Mouse (Mus musculus) liver, embryonic 14.5 days (tissue): Measurements from ENCODE around the gene Tnnc2. TPM values are rescaled to one million over a fixed set of nuclear protein-coding genes. Genes with fewer than 3 reads are reported as not detected.

ENCODE experiments used
- ATAC-seq: fragments of 200-750 bp; cut with Nextera tagmentation; 2 replicates; pipeline ENCODE4 v1.8.0; 2017; ENCODE audit warnings: moderate number of reproducible peaks, mild to moderate bottlenecking, moderate library complexity; ENCODE audit not compliant: insufficient read depth
- DNase-seq, 3 experiments: peaks; one replicate each; pipeline ENCODE4 v3.0.0-alpha.2; 2012 to 2013; ENCODE audit warnings: low read depth in 3 of 3, low spot score in 3 of 3
- H3K27ac ChIP-seq: fragments of 300-500 bp; sonication (generic); 2 replicates; pipeline ENCODE4 v1.5.1; 2014; ENCODE audit warnings: moderate library complexity, mild to moderate bottlenecking, control low read depth, inconsistent platforms
- H3K27me3 ChIP-seq: fragments of 300-500 bp; sonication (generic); 2 replicates; pipeline ENCODE4 v1.6.1; 2014; ENCODE audit warnings: mild to moderate bottlenecking, low read length, moderate library complexity; ENCODE audit not compliant: control insufficient read depth, insufficient read depth
- H3K36me3 ChIP-seq: fragments of 300-500 bp; sonication (generic); replicated peaks from 2 replicates; pipeline ENCODE4 v1.6.1; 2014; ENCODE audit warnings: low read depth; ENCODE audit not compliant: control insufficient read depth, insufficient read depth
- H3K4me1 ChIP-seq, 2 experiments: fragments of 200-500 bp in 1 of 2; fragments of 300-500 bp in 1 of 2; sonication (generic) in 1 of 2; replicated peaks; 2 replicates each; pipeline ENCODE4 v1.6.1; 2012 to 2014; ENCODE audit warnings: antibody characterized with exemption in 1 of 2, inconsistent platforms in 1 of 2, low read length in 1 of 2; ENCODE audit not compliant: control insufficient read depth in 2 of 2, insufficient read depth in 2 of 2
- H3K4me2 ChIP-seq: fragments of 300-500 bp; sonication (generic); 2 replicates; pipeline ENCODE4 v1.6.1; 2014; ENCODE audit warnings: low read depth, mild to moderate bottlenecking, control low read depth, moderate library complexity
- H3K4me3 ChIP-seq, 2 experiments: fragments of 200-500 bp in 1 of 2; fragments of 300-500 bp in 1 of 2; sonication (generic) in 1 of 2; 2 replicates each; pipeline ENCODE4 v1.5.1; 2012 to 2014; ENCODE audit warnings: low read depth in 2 of 2, low read length in 2 of 2, mild to moderate bottlenecking in 2 of 2, control low read depth in 1 of 2, inconsistent platforms in 1 of 2, moderate library complexity in 1 of 2; ENCODE audit not compliant: insufficient read depth in 1 of 2
- H3K9ac ChIP-seq: fragments of 300-500 bp; sonication (generic); replicated peaks from 2 replicates; pipeline ENCODE4 v1.6.1; 2014; ENCODE audit warnings: mild to moderate bottlenecking, control low read depth, moderate library complexity
- H3K9me3 ChIP-seq: fragments of 300-500 bp; sonication (generic); 2 replicates; pipeline ENCODE4 v1.6.1; 2016; ENCODE audit warnings: low read length, mixed read lengths; ENCODE audit not compliant: control insufficient read depth
- CTCF ChIP-seq: IDR thresholded peaks from 2 replicates; pipeline ENCODE4 v1.5.1; 2016; ENCODE audit warnings: antibody characterized with exemption, low read depth, control low read depth
- EP300 ChIP-seq: IDR thresholded peaks from 2 replicates; pipeline ENCODE4 v1.6.1; 2016; ENCODE audit warnings: antibody characterized with exemption, low read depth
- WGBS: fragments of 180-500 bp; shearing (Covaris S2); extraction: QIAGEN DNeasy Blood & Tissue Kit; methylation state at CpG from one replicate; pipeline ENCODE4 v1.1.7; 2014; ENCODE audit not compliant: insufficient replicate concordance; 5-methylcytosine and 5-hydroxymethylcytosine counted together
- polyA plus RNA-seq, 2 experiments: library from polyadenylated mRNA; depleted of rRNA in 1 of 2; stranded (reverse) in 1 of 2; unstranded in 1 of 2; fragments of >200 nt; fragmentation: Nextera tagmentation in 1 of 2; extraction: Ambion mirVana in 1 of 2; gene quantifications; 2 replicates each; pipeline versions ENCODE4 v1.2.1 to v1.2.3; 2012 to 2014

The Tnnc2 gene
- polyA plus RNA-seq, 2 experiments: 0.32 to 0.44 TPM

- peaks cover 7% of the 10 kb centered on the region for H3K36me3 ChIP-seq
- no peak overlapping the region for H3K27ac ChIP-seq
- H3K9me3 ChIP-seq: no peaks in the 10 kb centered on the region
- H3K4me1 ChIP-seq: peaks cover 5 to 8% of the 10 kb centered on the region in 2 experiments
- no peak for TF ChIP-seq EP300
- no peak for TF ChIP-seq CTCF
- 71% methylated on average over 4 of the region's 4 CpGs for whole genome bisulfite sequencing
- DNase-seq: no peak
- ATAC-seq: no peak
- H3K4me3 ChIP-seq: no peak overlapping the region
- H3K27me3 ChIP-seq: no peaks in the 10 kb centered on the region
- peak overlapping the region; percentile 68 for H3K4me2 ChIP-seq
- peak overlapping the region; percentile 27; the same call in 1 of the 2 replicates for H3K9ac ChIP-seq
These were observed 44.2 kb upstream of the Tnnc2 start for GRCm38 (mm10) chr2:164823969-164824368.

GRCm38 (mm10) chr2:164823181-164823585 is 43.4 kb upstream of the Tnnc2 start:
- ATAC-seq: peak; percentile 59
- Histone ChIP-seq H3K27ac (peak overlapping the region; percentile 9), H3K9me3 (no peaks in the 10 kb centered on the region), H3K4me3 (peak overlapping the region; percentile 58 to 78), H3K36me3 (peaks cover 7% of the 10 kb centered on the region), H3K27me3 (no peaks in the 10 kb centered on the region), H3K4me1 (peaks cover 5 to 8% of the 10 kb centered on the region in 2 experiments), H3K4me2 (peak overlapping the region; percentile 68), H3K9ac (peak overlapping the region; percentile 61)
- WGBS: under 1% methylated on average over 10 of the region's 10 CpGs
- DNase-seq: peak in 2 of 3 experiments; percentile 32 to 52
- TF ChIP-seq EP300 (no peak), CTCF (peak; percentile 47)

GRCm38 (mm10) chr2:164822636-164823165 is 42.9 kb upstream of the Tnnc2 start, which contains the start of gene Zswim1:
TSS of gene Zswim1 (plus strand) at chr2:164822686.
- Histone ChIP-seq H3K9ac (peak within 1 kb of the TSS; percentile 61), H3K4me1 (peaks cover 6 to 9% of the 10 kb centered on the region in 2 experiments), H3K4me3 (peak within 1 kb of the TSS; percentile 58 to 78), H3K4me2 (peak within 1 kb of the TSS; percentile 68), H3K27me3 (no peaks in the 10 kb centered on the region), H3K36me3 (peaks cover 7% of the 10 kb centered on the region), H3K27ac (peak within 1 kb of the TSS; percentile 38), H3K9me3 (no peaks in the 10 kb centered on the region)
- peak; percentile 98 for DNase-seq
- ATAC-seq: peak; percentile 99
- 2% methylated on average over 32 of the region's 32 CpGs for WGBS
- TF ChIP-seq EP300 (no peak), CTCF (peak; percentile 15; the same call in 1 of the 2 replicates)

- ATAC-seq (no peak), DNase-seq (no peak)
- Histone ChIP-seq H3K4me3 (no peak overlapping the region), H3K36me3 (peaks cover 7% of the 10 kb centered on the region), H3K9me3 (no peaks in the 10 kb centered on the region), H3K27ac (no peak overlapping the region), H3K27me3 (no peaks in the 10 kb centered on the region), H3K9ac (no peak overlapping the region), H3K4me2 (no peak overlapping the region), H3K4me1 (peaks cover 10 to 16% of the 10 kb centered on the region in 2 experiments)
- 83% methylated on average over 6 of the region's 6 CpGs for WGBS
- no peak for TF ChIP-seq EP300
- no peak for TF ChIP-seq CTCF
These were observed 41.3 kb upstream of the Tnnc2 start for GRCm38 (mm10) chr2:164821060-164821459.

- no peak for DNase-seq
- Histone ChIP-seq H3K9me3 (no peaks in the 10 kb centered on the region), H3K4me1 (peaks cover 16 to 20% of the 10 kb centered on the region in 2 experiments), H3K9ac (no peak overlapping the region), H3K27ac (no peak overlapping the region), H3K4me2 (no peak overlapping the region), H3K27me3 (no peaks in the 10 kb centered on the region), H3K36me3 (0 out of 2 replicates have a peak, but pooled peaks cover 2% of the 10 kb centered on the region), H3K4me3 (no peak overlapping the region)
- TF ChIP-seq CTCF (peak; percentile 21; the same call in 1 of the 2 replicates), EP300 (no peak)
- no peak for ATAC-seq
- 67% methylated on average over 5 of the region's 5 CpGs for WGBS
These were observed 37.9 kb upstream of the Tnnc2 start for GRCm38 (mm10) chr2:164817703-164818102.
